23 mouse cellular contexts compared by ENCODE assay signal in genomic region chr6:128183521-128183920, GRCm38 (mm10). TPM values are rescaled to one million over a fixed set of nuclear protein-coding genes. Genes with fewer than 3 reads are reported as not detected.
A peak's percentile ranks its signal among the peaks of the same experiment; 100 is the strongest.
DNase-seq lines count a peak whose midpoint lies in the region; ATAC-seq and TF ChIP-seq lines count a peak whose summit lies in the region.
"Had no signal": no experiment of that assay in that cellular context is flagged by ENCODE, and none has a peak within 500 bp of the region (broad histone marks: within the 10 kb centered on the region; RNA-seq: fewer than 3 reads in every experiment).

No protein-coding gene starts in this region.

- H3K27ac ChIP-seq in kidney, postnatal 0 days: no peak overlapping the region
- H3K27ac ChIP-seq in lung, postnatal 0 days (ENCODE audit: low read length): no peak overlapping the region
- H3K27ac ChIP-seq: embryonic facial prominence, embryonic 15.5 days; heart, embryonic 13.5 days; liver, embryonic 15.5 days; macrophage; midbrain, embryonic 10.5 days had no signal

- no peak overlapping the region for H3K9ac ChIP-seq in kidney, postnatal 0 days (ENCODE audit: low read depth, low read length)
- no peak overlapping the region for H3K9ac ChIP-seq in lung, postnatal 0 days (replicated peaks; ENCODE audit: low read depth)
- H3K9ac ChIP-seq: embryonic facial prominence, embryonic 15.5 days; heart, embryonic 13.5 days; liver, embryonic 15.5 days had no signal

- H3K4me1 ChIP-seq in kidney, postnatal 0 days (replicated peaks; ENCODE audit: insufficient read depth, low read length): 0 out of 2 replicates have a peak, but pooled peaks cover 4% of the 10 kb centered on the region
- H3K4me1 ChIP-seq in lung, postnatal 0 days (ENCODE audit: insufficient read depth, low read depth, low read length): no peaks in the 10 kb centered on the region
- H3K4me1 ChIP-seq: embryonic facial prominence, embryonic 15.5 days; liver, embryonic 15.5 days; midbrain, embryonic 10.5 days had no signal

- H3K4me3 ChIP-seq in kidney, postnatal 0 days (replicated peaks; ENCODE audit: low read depth, low read length): no peak overlapping the region
- H3K4me3 ChIP-seq in lung, postnatal 0 days (ENCODE audit: low read depth, low read length): no peak overlapping the region
- H3K4me3 ChIP-seq: embryonic facial prominence, embryonic 15.5 days; heart, embryonic 13.5 days; liver, embryonic 15.5 days; midbrain, embryonic 10.5 days had no signal

- no peak for TF ChIP-seq EP300 in lung, postnatal 0 days (IDR thresholded peaks at IDR 0.05)

- 16% methylated on average over 2 of the region's 2 CpGs for WGBS in kidney, postnatal 0 days
- 16% methylated on average over 2 of the region's 2 CpGs for WGBS in lung, postnatal 0 days

- H3K36me3 ChIP-seq in kidney, postnatal 0 days (ENCODE audit: insufficient read depth, low read length): no peaks in the 10 kb centered on the region
- no peaks in the 10 kb centered on the region for H3K36me3 ChIP-seq in lung, postnatal 0 days (ENCODE audit: insufficient read depth, low read length)
- H3K36me3 ChIP-seq: embryonic facial prominence, embryonic 15.5 days; heart, embryonic 13.5 days; liver, embryonic 15.5 days; midbrain, embryonic 10.5 days had no signal

- no peak overlapping the region for H3K4me2 ChIP-seq in kidney, postnatal 0 days (ENCODE audit: low read length)
- no peak overlapping the region for H3K4me2 ChIP-seq in lung, postnatal 0 days (replicated peaks; ENCODE audit: low read depth, low read length)
- H3K4me2 ChIP-seq: embryonic facial prominence, embryonic 15.5 days; heart, embryonic 13.5 days; liver, embryonic 15.5 days had no signal

- no peaks in the 10 kb centered on the region for H3K27me3 ChIP-seq in kidney, postnatal 0 days (ENCODE audit: insufficient read depth, low read length)
- H3K27me3 ChIP-seq in lung, postnatal 0 days (replicated peaks; ENCODE audit: insufficient read depth, low read length): no peaks in the 10 kb centered on the region
- H3K27me3 ChIP-seq: embryonic facial prominence, embryonic 15.5 days; heart, embryonic 13.5 days; liver, embryonic 15.5 days had no signal

- no peak for ATAC-seq in kidney, postnatal 0 days (replicated peaks; ENCODE audit: low FRiP score, low read depth)
- ATAC-seq in lung, postnatal 0 days: no peak
- ATAC-seq: CD4-positive, CD25-positive, alpha-beta regulatory T cell, adult 4 months; hindbrain, embryonic 16.5 days had no signal

- DNase-seq in adrenal gland, postnatal 10 days: peak; percentile 22
- DNase-seq in adrenal gland, postnatal 14 days: no peak
- peak; percentile 38 for DNase-seq in kidney, postnatal 0 days (ENCODE audit: low spot score)
- DNase-seq in kidney, postnatal 25 days: no peak
- DNase-seq in lung, postnatal 0 days (ENCODE audit: low spot score): no peak
- DNase-seq in lung, postnatal 4 days: no peak
- DNase-seq in brain, adult 2 months (ENCODE audit: low read depth, low spot score): peak; percentile 54
- DNase-seq in Muller cell, postnatal 12 days (ENCODE audit: inconsistent ontology term): no peak
- DNase-seq: cerebellum, adult 11-12 months; cerebellum, postnatal 25 days; heart, adult 18-20 months; heart, postnatal 4 days; kidney, adult 2 months; kidney, postnatal 4 days; thymus, adult 18-20 months; thymus, postnatal 4 days had no signal

- H3K9me3 ChIP-seq in kidney, postnatal 0 days (replicated peaks; ENCODE audit: low read length): no peaks in the 10 kb centered on the region
- no peaks in the 10 kb centered on the region for H3K9me3 ChIP-seq in lung, postnatal 0 days (ENCODE audit: low read length)
- H3K9me3 ChIP-seq: embryonic facial prominence, embryonic 15.5 days; heart, embryonic 13.5 days; liver, embryonic 15.5 days; midbrain, embryonic 10.5 days had no signal

- peak; percentile 42; the same call in 1 of the 2 replicates for TF ChIP-seq CTCF in kidney, postnatal 0 days (IDR thresholded peaks at IDR 0.05; ENCODE audit: low read depth)
- peak; percentile 35 for TF ChIP-seq CTCF in lung, postnatal 0 days (IDR thresholded peaks at IDR 0.05)

RNA-seq across cellular contexts. Expression of gene Tspan9, which starts 40.1 kb away (rescaled TPM):
- 10 to 100 TPM; 55.8 to 66.3 TPM for total RNA-seq in adrenal gland, postnatal 10 days (2021)
- 53.9 and 59.0 TPM in 2 replicates for total RNA-seq in adrenal gland, postnatal 14 days (2021)
- 102 and 131 TPM in 2 replicates for polyA plus RNA-seq in kidney, postnatal 0 days (2015; fragmentation: Nextera tagmentation; extraction: Ambion mirVana)
- polyA plus RNA-seq in lung, postnatal 0 days (2015; fragmentation: Nextera tagmentation; extraction: Ambion mirVana): 136 and 158 TPM in 2 replicates

Comparison
In these comparisons a context has a peak if more than half of its experiments do, and no peak if none do; other contexts are left out.
1. DNase-seq: peak in adrenal gland, postnatal 10 days (single experiment), kidney, postnatal 0 days (single experiment) and brain, adult 2 months (single experiment); none in adrenal gland, postnatal 14 days (single experiment), kidney, postnatal 25 days (0 of 2), lung, postnatal 0 days (single experiment), lung, postnatal 4 days (0 of 2) and Muller cell, postnatal 12 days (single experiment).